Mouse (Mus musculus): ENCODE results near the gene Blcap. TPM values are rescaled to one million over a fixed set of nuclear protein-coding genes. Genes with fewer than 3 reads are reported as not detected.

Gene Blcap
- total RNA-seq, 1 experiment from 2014 or later, result 23.0 TPM

GRCm38 (mm10) chr2:157561165-157561836 lies 9.8 kb downstream of the Blcap start:
- ATAC-seq (replicated peaks; ENCODE audit: insufficient number of reproducible peaks, low FRiP score, low TSS enrichment, poor library complexity, severe bottlenecking), result no peak

- ATAC-seq (replicated peaks; ENCODE audit: insufficient number of reproducible peaks, low FRiP score, low TSS enrichment, poor library complexity, severe bottlenecking), result no peak
These were observed 10.8 kb downstream of the Blcap start for GRCm38 (mm10) chr2:157560302-157560701.

- no peak for ATAC-seq (replicated peaks; ENCODE audit: insufficient number of reproducible peaks, low FRiP score, low TSS enrichment, poor library complexity, severe bottlenecking)
These were observed 11.2 kb downstream of the Blcap start, which contains the start of gene Nnat for GRCm38 (mm10) chr2:157559858-157560257. Gene Nnat (plus strand): TSS chr2:157560078.

- ATAC-seq (replicated peaks; ENCODE audit: insufficient number of reproducible peaks, low FRiP score, low TSS enrichment, poor library complexity, severe bottlenecking), result no peak
These were observed 11.6 kb downstream of the Blcap start for GRCm38 (mm10) chr2:157559440-157559839.

GRCm38 (mm10) chr2:157558520-157558919 lies 12.6 kb downstream of the Blcap start:
- ATAC-seq (replicated peaks; ENCODE audit: insufficient number of reproducible peaks, low FRiP score, low TSS enrichment, poor library complexity, severe bottlenecking), result no peak

- no peak for ATAC-seq (replicated peaks; ENCODE audit: insufficient number of reproducible peaks, low FRiP score, low TSS enrichment, poor library complexity, severe bottlenecking)
These were observed 13.0 kb downstream of the Blcap start for GRCm38 (mm10) chr2:157558051-157558450.

- ATAC-seq (replicated peaks; ENCODE audit: insufficient number of reproducible peaks, low FRiP score, low TSS enrichment, poor library complexity, severe bottlenecking), result no peak
These were observed 14.9 kb downstream of the Blcap start for GRCm38 (mm10) chr2:157556074-157556698.

- ATAC-seq (replicated peaks; ENCODE audit: insufficient number of reproducible peaks, low FRiP score, low TSS enrichment, poor library complexity, severe bottlenecking), result no peak
These were observed 18.8 kb downstream of the Blcap start for GRCm38 (mm10) chr2:157552158-157552886.

- no peak for ATAC-seq (replicated peaks; ENCODE audit: insufficient number of reproducible peaks, low FRiP score, low TSS enrichment, poor library complexity, severe bottlenecking)
These were observed 20.8 kb downstream of the Blcap start for GRCm38 (mm10) chr2:157550292-157550691.

- ATAC-seq (replicated peaks; ENCODE audit: insufficient number of reproducible peaks, low FRiP score, low TSS enrichment, poor library complexity, severe bottlenecking), result no peak
These were observed 24.4 kb downstream of the Blcap start for GRCm38 (mm10) chr2:157546686-157547085.

- ATAC-seq (replicated peaks; ENCODE audit: insufficient number of reproducible peaks, low FRiP score, low TSS enrichment, poor library complexity, severe bottlenecking), result no peak
These were observed 26.7 kb downstream of the Blcap start for GRCm38 (mm10) chr2:157544333-157544888.

GRCm38 (mm10) chr2:157542415-157542814 lies 28.7 kb downstream of the Blcap start:
- ATAC-seq (replicated peaks; ENCODE audit: insufficient number of reproducible peaks, low FRiP score, low TSS enrichment, poor library complexity, severe bottlenecking), result no peak

GRCm38 (mm10) chr2:157541631-157542030 lies 29.4 kb downstream of the Blcap start:
- no peak for ATAC-seq (replicated peaks; ENCODE audit: insufficient number of reproducible peaks, low FRiP score, low TSS enrichment, poor library complexity, severe bottlenecking)

- no peak for ATAC-seq (replicated peaks; ENCODE audit: insufficient number of reproducible peaks, low FRiP score, low TSS enrichment, poor library complexity, severe bottlenecking)
These were observed 30.0 kb downstream of the Blcap start for GRCm38 (mm10) chr2:157540953-157541569.

- no peak for ATAC-seq (replicated peaks; ENCODE audit: insufficient number of reproducible peaks, low FRiP score, low TSS enrichment, poor library complexity, severe bottlenecking)
These were observed 30.8 kb downstream of the Blcap start for GRCm38 (mm10) chr2:157540073-157540952.

- ATAC-seq (replicated peaks; ENCODE audit: insufficient number of reproducible peaks, low FRiP score, low TSS enrichment, poor library complexity, severe bottlenecking), result no peak
These were observed 34.0 kb downstream of the Blcap start for GRCm38 (mm10) chr2:157537118-157537517.

- no peak for ATAC-seq (replicated peaks; ENCODE audit: insufficient number of reproducible peaks, low FRiP score, low TSS enrichment, poor library complexity, severe bottlenecking)
These were observed 34.5 kb downstream of the Blcap start for GRCm38 (mm10) chr2:157536476-157537081.

- no peak for ATAC-seq (replicated peaks; ENCODE audit: insufficient number of reproducible peaks, low FRiP score, low TSS enrichment, poor library complexity, severe bottlenecking)
These were observed 36.9 kb downstream of the Blcap start for GRCm38 (mm10) chr2:157534163-157534562.

Measured in monocyte, adult 5-6 weeks (primary cell).